Mouse (Mus musculus) liver (tissue): ENCODE measurements around the gene Znfx1.

ENCODE experiments used
- DNase-seq: peaks from one replicate; pipeline ENCODE4 v3.0.0-alpha.2; 2020; ENCODE audit warnings: mixed read lengths

Gene Znfx1

DNA sequence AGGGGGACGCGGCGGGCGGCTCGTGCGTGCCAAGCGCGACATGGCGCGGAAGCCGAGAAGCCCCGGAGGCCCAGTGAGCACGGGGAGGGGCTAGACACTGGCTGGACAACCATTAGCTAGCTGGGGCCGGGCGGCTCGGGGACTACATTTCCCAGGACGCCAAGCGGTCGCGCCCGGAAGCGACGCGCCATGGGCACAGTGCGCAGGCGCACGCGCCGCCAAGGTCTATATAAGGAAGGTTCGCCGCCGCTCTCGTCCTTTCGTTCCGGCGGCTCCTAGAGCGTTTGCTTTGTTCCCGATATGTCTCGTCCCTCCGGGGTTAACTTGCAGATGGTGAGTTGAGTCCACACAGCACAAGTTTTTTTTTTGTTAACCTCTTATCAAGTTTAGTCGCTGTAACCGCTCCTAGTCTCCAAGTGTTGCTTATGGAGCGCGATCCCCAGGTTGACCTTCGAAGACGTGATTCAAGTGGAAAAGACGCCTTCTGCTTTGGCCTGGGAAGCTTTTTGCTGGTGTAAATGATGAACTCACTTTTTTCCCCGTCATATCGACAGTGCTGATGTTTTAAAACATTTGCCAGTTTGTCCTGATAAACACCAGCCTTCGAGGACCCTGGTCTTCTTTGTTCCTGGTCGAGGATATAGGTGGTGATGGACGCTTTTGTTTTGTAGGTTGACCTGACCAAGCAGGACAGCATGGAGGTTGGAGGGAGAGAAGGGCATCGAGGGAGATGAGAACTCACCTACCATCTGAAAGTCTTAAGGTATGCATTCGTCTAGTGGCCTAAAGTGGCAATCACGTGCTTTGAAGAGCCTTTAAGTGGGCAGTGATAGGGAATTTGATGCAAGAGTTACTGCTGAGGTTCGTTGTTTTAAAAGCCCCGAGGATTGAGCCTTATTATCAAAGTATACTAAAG, at the start of gene Znfx1:
Gene Znfx1 (minus strand): TSS at position 51 of the 916 bp plus-strand sequence.
- peak; percentile 96 for DNase-seq

- no peak for DNase-seq
These were observed 49.4 kb upstream of the Znfx1 start for GRCm38 (mm10) chr2:167112259-167112658.

DNA sequence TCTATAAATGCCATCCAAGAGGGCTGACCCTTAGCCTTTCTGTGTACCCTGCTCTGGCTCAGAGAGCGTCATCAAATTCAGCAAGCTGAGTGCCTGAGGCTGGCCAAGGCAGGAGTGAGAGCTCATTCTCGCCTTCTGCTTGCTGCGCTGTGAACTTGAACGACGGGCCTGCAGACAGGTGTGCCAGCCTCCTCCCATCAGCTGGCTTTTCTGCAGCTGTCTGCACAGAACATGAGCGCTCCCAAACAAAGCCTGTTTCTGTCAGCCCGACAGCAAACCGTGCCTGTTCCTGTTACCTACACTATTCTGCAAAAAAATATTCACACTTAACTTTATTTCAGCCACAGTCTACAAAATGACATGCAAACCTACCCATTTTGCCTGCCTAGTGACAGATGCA, 46.7 kb upstream of the Znfx1 start:
- DNase-seq = no peak

- no peak for DNase-seq
These were observed 40.7 kb upstream of the Znfx1 start for GRCm38 (mm10) chr2:167103546-167103945.

DNA sequence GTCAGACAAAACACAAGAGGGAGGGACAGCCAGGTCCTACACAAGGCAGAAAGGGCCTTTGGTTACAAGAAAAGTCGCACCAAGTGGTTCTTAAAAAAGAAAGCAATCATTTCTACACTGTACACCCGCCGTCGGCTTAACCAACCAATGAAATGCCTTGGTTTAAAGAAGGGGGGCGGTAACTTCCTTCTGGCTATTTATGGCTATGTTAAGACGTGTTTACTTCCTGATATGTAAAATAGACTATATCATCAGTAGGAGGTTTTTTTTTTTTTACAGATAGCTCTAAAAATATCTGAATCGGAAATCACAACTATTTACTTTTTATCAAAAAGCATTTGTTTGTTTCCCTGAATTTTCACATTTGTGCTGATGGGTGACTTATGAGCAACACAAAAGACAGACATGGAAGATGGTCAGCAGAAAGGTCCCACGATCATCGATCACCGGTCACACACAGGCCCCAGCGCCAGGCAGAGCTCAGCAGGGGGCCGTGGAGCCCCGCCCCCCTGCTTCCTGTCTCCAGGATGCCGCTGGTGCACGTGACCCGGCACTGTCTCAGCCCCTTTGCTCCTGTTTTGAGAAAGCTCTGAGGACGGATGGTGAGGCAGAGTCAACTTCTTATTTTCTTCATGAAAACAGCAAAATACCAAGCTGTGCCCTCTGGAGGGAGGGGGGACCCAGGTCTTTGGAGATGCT, 39.1 kb upstream of the Znfx1 start:
- DNase-seq = peak; percentile 32

DNA sequence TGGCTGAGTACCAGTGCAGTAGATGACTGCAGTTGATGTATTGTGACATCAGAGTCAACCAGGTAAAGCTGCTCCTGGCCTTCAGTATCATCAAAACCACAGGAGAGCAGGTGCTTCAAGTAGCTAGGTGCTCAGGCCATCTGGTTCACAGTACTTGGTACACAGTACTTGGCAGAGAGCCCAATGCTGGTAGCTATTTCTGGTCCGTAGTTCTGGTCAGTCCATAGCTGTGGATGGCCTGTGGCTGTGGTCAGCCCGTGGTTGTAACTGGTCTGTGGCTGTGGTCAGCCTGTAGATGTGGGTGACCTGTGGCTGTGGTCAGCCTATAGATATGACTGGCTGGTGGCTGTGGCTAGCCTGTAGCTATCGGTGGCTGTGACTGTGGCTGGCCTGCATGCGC, 31.9 kb upstream of the Znfx1 start:
- no peak for DNase-seq

DNA sequence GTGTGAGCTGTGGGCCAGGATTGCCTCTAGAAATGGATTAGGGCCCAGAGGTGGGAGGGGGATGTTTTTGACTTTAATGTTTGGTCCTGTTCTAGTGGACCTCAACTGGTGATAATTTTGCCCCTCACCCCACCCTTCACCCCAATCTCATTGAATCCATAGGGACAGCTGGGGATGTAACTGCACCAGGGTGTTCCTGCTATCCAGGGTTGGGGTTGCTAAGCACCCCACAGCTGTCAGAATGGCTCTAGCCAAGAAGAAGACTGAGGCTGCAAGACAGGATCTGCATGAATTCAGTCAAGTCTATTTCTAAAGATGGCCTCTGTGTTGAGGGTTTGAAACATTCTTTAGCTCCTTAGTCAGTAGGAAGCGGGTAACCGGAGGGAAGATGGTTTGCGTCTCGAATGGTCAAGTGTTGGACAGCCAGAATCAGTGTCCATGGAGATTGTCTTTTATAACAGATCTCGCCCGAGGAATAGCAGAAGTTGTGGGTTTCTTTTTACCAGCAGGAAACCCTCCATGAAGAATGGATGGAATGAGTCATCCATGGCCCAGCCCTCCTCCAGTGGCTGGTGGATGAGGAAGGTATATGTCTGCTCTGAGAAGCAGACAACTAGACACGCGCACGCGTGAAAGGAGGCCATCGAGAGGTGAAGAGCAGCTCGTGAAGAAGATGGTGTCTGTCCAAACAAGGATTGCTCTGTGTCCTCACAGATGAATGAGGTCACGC, 30.5 kb upstream of the Znfx1 start:
- no peak for DNase-seq

GRCm38 (mm10) chr2:167090271-167090670, 27.5 kb upstream of the Znfx1 start:
- no peak for DNase-seq

- DNase-seq = no peak
These were observed 24.0 kb upstream of the Znfx1 start for GRCm38 (mm10) chr2:167086836-167087235.

DNA sequence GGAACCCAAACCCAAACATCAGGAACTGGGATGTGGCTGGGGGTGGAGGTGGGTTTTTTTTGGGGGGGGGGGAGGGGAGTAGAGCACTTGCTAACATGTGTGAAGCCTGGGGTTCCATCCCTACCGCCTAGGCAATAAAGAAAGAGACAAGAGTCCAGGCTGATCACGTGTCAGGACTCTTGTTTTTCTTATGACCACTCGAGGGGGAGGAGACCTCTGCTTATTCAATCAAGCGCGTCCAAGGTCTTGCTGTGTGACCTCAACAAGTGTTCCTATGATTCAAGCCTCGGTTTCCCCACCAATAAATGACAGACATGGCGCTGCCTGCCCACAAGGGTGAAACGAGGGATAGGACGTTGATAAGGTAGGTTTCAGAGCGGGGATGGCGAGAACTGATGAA, 23.3 kb upstream of the Znfx1 start:
- no peak for DNase-seq

DNA sequence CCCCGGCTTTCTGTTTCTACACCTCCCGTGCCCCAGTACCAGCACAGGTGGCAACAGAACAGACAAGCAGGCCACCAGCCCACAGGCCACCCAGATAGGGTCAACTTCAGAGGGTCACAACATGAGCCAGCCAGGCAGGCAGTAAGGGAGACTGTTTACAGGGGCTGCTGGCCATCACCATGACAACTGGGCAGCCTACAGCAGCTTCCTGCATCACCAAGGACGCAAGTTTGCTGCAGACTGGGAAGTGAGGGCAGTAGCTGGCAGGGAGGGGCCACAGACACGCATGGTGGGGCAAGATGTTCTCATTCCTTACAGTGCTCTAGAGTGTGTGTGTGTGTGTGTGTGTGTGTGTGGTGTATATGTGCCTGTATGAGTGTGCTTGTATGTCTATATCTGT, 18.8 kb upstream of the Znfx1 start:
- no peak for DNase-seq

- DNase-seq = no peak
These were observed 18.3 kb upstream of the Znfx1 start for GRCm38 (mm10) chr2:167081135-167081534.

DNA sequence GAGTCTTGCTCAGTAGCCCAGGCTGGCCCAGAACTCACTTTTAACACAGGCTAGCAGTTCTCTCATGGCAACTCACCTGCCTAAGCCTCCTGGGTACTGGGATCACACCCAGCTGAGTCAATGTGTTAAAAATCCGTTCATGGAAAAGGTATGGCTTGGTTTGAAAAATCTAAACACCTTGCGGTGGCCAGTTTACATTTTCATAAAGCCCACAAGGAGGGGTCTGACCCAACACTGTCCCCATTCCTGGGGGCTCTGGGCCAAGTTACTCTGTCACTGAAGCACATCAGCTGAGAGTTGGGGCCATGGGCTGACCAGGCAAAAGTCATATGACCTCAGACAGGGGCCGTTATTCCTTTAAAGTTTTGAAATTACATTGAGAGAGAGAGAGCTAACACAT, 17.6 kb upstream of the Znfx1 start:
- no peak for DNase-seq

GRCm38 (mm10) chr2:167079535-167080257, 16.9 kb upstream of the Znfx1 start:
- no peak for DNase-seq

GRCm38 (mm10) chr2:167078931-167079495, 16.2 kb upstream of the Znfx1 start:
- DNase-seq = no peak

DNA sequence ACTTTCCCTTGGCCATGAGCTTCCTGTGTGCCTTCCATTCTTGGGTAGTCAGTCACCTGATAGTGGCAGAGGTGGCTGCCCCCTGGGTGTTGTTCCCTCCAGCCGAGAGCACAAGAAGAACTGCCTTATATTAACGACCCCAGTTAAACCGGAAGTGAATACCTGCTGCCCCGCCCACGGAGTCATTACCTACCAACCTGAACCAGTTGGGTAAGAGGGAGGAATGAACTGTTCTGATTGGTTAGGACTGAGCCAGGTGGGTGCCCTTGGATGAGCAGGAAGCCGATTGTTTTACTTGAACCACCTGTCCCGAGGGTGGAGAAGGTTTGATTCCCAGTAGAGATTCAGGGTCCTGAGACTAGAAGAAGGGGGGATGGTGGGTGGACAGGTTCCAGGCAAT, 15.7 kb upstream of the Znfx1 start:
- DNase-seq = no peak

DNA sequence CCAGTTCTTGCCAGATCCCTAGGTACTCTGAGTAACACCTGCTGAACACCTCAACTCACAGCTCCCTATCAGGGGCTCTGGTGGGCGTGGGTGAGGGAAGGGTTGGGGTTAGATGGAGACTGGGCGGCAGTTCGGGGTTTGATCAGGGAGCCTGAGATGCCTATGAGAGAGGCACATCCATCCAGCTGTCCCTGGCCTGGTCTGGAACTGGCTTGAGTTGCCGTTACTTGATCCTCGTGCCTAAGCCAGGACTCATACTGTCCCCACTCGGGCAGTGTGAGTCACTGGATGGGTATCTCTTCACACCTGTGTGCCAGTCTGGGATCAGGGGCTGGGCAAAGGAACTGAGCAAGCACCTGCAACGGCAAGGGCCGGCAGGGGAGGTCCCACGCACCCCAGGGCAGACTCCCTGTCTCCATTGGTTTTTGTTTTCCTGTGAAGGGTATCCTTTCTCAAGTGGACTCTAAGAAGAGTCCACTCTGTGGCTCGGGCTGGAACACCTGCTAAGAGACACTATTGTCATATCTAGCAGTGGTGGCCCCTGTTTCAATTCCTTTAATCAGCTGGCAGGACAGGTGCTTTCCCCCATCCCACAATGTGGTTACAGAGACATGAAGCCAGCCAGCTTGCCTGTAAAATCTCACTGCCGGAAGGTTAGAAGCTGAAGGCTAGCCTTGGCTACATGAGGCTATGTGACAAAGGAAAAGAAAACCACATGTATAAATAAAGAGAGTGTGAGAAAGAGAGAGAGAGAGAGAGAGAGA, 14.6 kb upstream of the Znfx1 start:
- no peak for DNase-seq

- DNase-seq = no peak
These were observed 13.9 kb upstream of the Znfx1 start for GRCm38 (mm10) chr2:167076759-167077158.

GRCm38 (mm10) chr2:167076352-167076751, 13.5 kb upstream of the Znfx1 start:
- no peak for DNase-seq

DNA sequence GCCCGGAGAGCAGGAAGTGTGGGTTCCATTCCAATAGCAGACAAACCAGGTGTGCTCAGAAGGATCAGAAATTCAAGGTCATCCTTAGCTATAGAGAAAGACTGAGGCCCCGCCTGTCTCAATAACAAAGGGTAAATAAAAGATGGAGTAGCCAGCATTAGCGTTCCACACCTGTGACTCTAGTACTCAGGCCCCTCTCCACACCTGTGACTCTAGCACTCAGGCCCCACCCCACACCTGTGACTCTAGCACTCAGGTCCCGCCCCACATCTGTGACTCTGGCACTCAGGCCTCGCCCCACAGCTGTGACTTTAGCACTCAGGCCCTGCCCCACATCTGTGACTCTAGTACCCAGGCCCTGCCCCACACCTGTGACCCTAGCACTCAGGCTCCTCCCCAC, 11.8 kb upstream of the Znfx1 start:
- no peak for DNase-seq
